Mouse (Mus musculus) olfactory bulb, adult 2 months (tissue): ENCODE measurements around the gene Dis3l.

Experiments
- CTCF ChIP-seq: fragments of 200-500 bp; IDR thresholded peaks from 2 replicates; pipeline ENCODE4 v1.5.1; 2012; ENCODE audit warnings: low read depth, mild to moderate bottlenecking, low read length, moderate library complexity; ENCODE audit not compliant: insufficient read depth
- POLR2A ChIP-seq: fragments of 200-500 bp; IDR thresholded peaks from 2 replicates; pipeline ENCODE4 v1.6.1; 2012; ENCODE audit warnings: mild to moderate bottlenecking, low read depth, low read length, moderate library complexity; ENCODE audit not compliant: insufficient read depth

DNA sequence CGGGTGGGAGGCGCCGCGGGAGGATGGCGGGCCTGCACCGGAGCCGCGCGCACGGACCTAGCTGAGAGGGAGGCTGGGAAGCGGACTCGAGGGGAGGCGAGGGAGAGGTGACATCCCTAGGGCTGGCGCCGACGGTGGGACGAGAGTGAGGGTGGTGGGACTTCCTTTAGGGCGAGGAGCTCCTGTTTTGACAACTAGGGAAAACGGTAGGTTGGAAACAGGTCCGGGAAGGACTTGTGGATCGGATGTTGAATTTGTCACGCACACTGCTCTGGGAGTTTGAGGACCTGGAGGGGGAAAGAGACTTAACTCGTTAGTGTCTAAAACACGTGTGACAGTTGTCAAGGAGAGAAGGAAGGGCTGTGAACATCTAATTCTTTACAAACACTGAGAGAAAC lies 59.3 kb downstream of the Dis3l start:
- TF ChIP-seq POLR2A, result no peak
- TF ChIP-seq CTCF, result no peak
